Comparison of ENCODE assay signal across 24 mouse cellular contexts in genomic region chr11:115166776-115167175, GRCm38 (mm10). TPM values are rescaled to one million over a fixed set of nuclear protein-coding genes. Genes with fewer than 3 reads are reported as not detected.
DNase-seq lines count a peak whose midpoint lies in the region; ATAC-seq and TF ChIP-seq lines count a peak whose summit lies in the region.
"Had no signal": no experiment of that assay in that cellular context is flagged by ENCODE, and none has a peak within 500 bp of the region (broad histone marks: within the 10 kb centered on the region; RNA-seq: fewer than 3 reads in every experiment).

No protein-coding gene starts in this region.

- no peak overlapping the region for H3K4me2 ChIP-seq in midbrain, embryonic 11.5 days
- H3K4me2 ChIP-seq in midbrain, embryonic 15.5 days, result no peak overlapping the region
- peak overlapping the region; percentile 94; the same call in 1 of the 2 replicates for H3K4me2 ChIP-seq in liver, embryonic 15.5 days
- H3K4me2 ChIP-seq: embryonic facial prominence, embryonic 15.5 days; heart, embryonic 15.5 days; midbrain, embryonic 12.5 days had no signal

- no peak overlapping the region for H3K4me3 ChIP-seq in gastrocnemius, adult 2 months
- no peak overlapping the region for H3K4me3 ChIP-seq in midbrain, embryonic 11.5 days (ENCODE audit: low read depth, low read length)
- no peak overlapping the region for H3K4me3 ChIP-seq in midbrain, embryonic 15.5 days
- H3K4me3 ChIP-seq in liver, embryonic 15.5 days (replicated peaks), result no peak overlapping the region
- no peak overlapping the region for H3K4me3 ChIP-seq in forebrain, embryonic 10.5 days
- H3K4me3 ChIP-seq: embryonic facial prominence, embryonic 15.5 days; heart, embryonic 15.5 days; midbrain, embryonic 12.5 days; neural tube, embryonic 12.5 days had no signal

- H3K4me1 ChIP-seq in midbrain, embryonic 11.5 days (ENCODE audit: control insufficient read depth, insufficient read depth, low read length), result peaks cover 22% of the 10 kb centered on the region
- peaks cover 27% of the 10 kb centered on the region for H3K4me1 ChIP-seq in midbrain, embryonic 15.5 days
- H3K4me1 ChIP-seq in liver, embryonic 15.5 days (replicated peaks), result peaks cover 74% of the 10 kb centered on the region
- H3K4me1 ChIP-seq in forebrain, embryonic 10.5 days, result peaks cover 51% of the 10 kb centered on the region

- TF ChIP-seq CTCF in gastrocnemius, adult 2 months (IDR thresholded peaks at IDR 0.05), result no peak

- DNase-seq in gastrocnemius, adult 2 months, result peak; percentile 6
- DNase-seq in gastrocnemius, postnatal 10 days, result no peak
- DNase-seq in midbrain, embryonic 11.5 days (ENCODE audit: low spot score, missing footprints), result peak; percentile 53
- DNase-seq in urinary bladder, postnatal 14 days (ENCODE audit: low spot score), result no peak
- DNase-seq in forebrain, embryonic 10.5 days (ENCODE audit: extremely low spot score, low spot score), result no peak
- DNase-seq: adrenal gland, postnatal 10 days; cerebellum, adult 8-10 months; gastrocnemius, postnatal 36 days; heart, postnatal 4 days; kidney, adult 18-20 months; lung, adult 18-20 months; lung, postnatal 10 days; retina, postnatal 1 day; thymus, postnatal 25 days had no signal

- peaks cover 16% of the 10 kb centered on the region for H3K27me3 ChIP-seq in midbrain, embryonic 11.5 days (ENCODE audit: control insufficient read depth, insufficient read depth, low read length)
- H3K27me3 ChIP-seq in midbrain, embryonic 15.5 days (replicated peaks), result peaks cover 42% of the 10 kb centered on the region
- H3K27me3 ChIP-seq in liver, embryonic 15.5 days, result peaks cover 24% of the 10 kb centered on the region
- H3K27me3 ChIP-seq in forebrain, embryonic 10.5 days (ENCODE audit: poor library complexity, severe bottlenecking), result peaks cover 48% of the 10 kb centered on the region

- H3K36me3 ChIP-seq in midbrain, embryonic 11.5 days (ENCODE audit: control insufficient read depth, insufficient read depth, low read length), result no peaks in the 10 kb centered on the region
- no peaks in the 10 kb centered on the region for H3K36me3 ChIP-seq in midbrain, embryonic 15.5 days (replicated peaks)
- H3K36me3 ChIP-seq in liver, embryonic 15.5 days (replicated peaks), result peaks cover 6% of the 10 kb centered on the region; the same call in 1 of the 2 replicates
- H3K36me3 ChIP-seq in forebrain, embryonic 10.5 days (replicated peaks), result no peaks in the 10 kb centered on the region
- H3K36me3 ChIP-seq: embryonic facial prominence, embryonic 15.5 days; heart, embryonic 15.5 days; hindbrain, embryonic 15.5 days; midbrain, embryonic 12.5 days; neural tube, embryonic 12.5 days had no signal

- no peak overlapping the region for H3K9ac ChIP-seq in midbrain, embryonic 11.5 days (ENCODE audit: low read length)
- H3K9ac ChIP-seq in midbrain, embryonic 15.5 days, result no peak overlapping the region
- no peak overlapping the region for H3K9ac ChIP-seq in liver, embryonic 15.5 days
- H3K9ac ChIP-seq: embryonic facial prominence, embryonic 15.5 days; heart, embryonic 15.5 days; hindbrain, embryonic 15.5 days; midbrain, embryonic 12.5 days; neural tube, embryonic 12.5 days had no signal

- no peak overlapping the region for H3K27ac ChIP-seq in gastrocnemius, adult 2 months
- no peak overlapping the region for H3K27ac ChIP-seq in midbrain, embryonic 11.5 days (ENCODE audit: low read depth, low read length)
- no peak overlapping the region for H3K27ac ChIP-seq in midbrain, embryonic 15.5 days
- H3K27ac ChIP-seq in liver, embryonic 15.5 days (replicated peaks), result no peak overlapping the region
- H3K27ac ChIP-seq in forebrain, embryonic 10.5 days, result no peak overlapping the region
- H3K27ac ChIP-seq: embryonic facial prominence, embryonic 15.5 days; heart, embryonic 15.5 days; hindbrain, embryonic 15.5 days; kidney, postnatal 0 days; midbrain, embryonic 12.5 days; neural tube, embryonic 12.5 days had no signal

- 90% methylated on average over 3 of the region's 3 CpGs for WGBS in midbrain, embryonic 11.5 days
- 94% methylated on average over 3 of the region's 3 CpGs for WGBS in midbrain, embryonic 15.5 days
- 71% methylated on average over 3 of the region's 3 CpGs for WGBS in liver, embryonic 15.5 days (ENCODE audit: insufficient replicate concordance)
- 88% methylated on average over 3 of the region's 3 CpGs for WGBS in forebrain, embryonic 10.5 days

- ATAC-seq in midbrain, embryonic 11.5 days (ENCODE audit: low FRiP score), result no peak
- no peak for ATAC-seq in midbrain, embryonic 15.5 days (replicated peaks)
- no peak for ATAC-seq in liver, embryonic 15.5 days (ENCODE audit: insufficient read depth)
- ATAC-seq: forebrain, embryonic 16.5 days had no signal

- intact Hi-C loops in gastrocnemius, adult 2 months (cut with DNase I), result no loop called here

- no peaks in the 10 kb centered on the region for H3K9me3 ChIP-seq in midbrain, embryonic 11.5 days (ENCODE audit: control insufficient read depth, low read length)
- no peaks in the 10 kb centered on the region for H3K9me3 ChIP-seq in midbrain, embryonic 15.5 days
- H3K9me3 ChIP-seq in liver, embryonic 15.5 days (replicated peaks), result no peaks in the 10 kb centered on the region
- H3K9me3 ChIP-seq in forebrain, embryonic 10.5 days, result no peaks in the 10 kb centered on the region
- H3K9me3 ChIP-seq: embryonic facial prominence, embryonic 15.5 days; heart, embryonic 15.5 days; hindbrain, embryonic 15.5 days; midbrain, embryonic 12.5 days; neural tube, embryonic 12.5 days had no signal

RNA-seq across cellular contexts. Expression of gene Slc9a3r1, which starts 3.6 kb away (rescaled TPM):
- 1 to 10 TPM; 1.8 to 2.6 TPM for total RNA-seq in gastrocnemius, adult 2 months (2021)
- total RNA-seq in gastrocnemius, postnatal 10 days (2021), result 1 to 10 TPM; 6.5 to 8.3 TPM
- polyA plus RNA-seq in midbrain, embryonic 11.5 days (2014; fragmentation: Nextera tagmentation; extraction: Ambion mirVana), result 26.8 and 32.0 TPM in 2 replicates
- polyA plus RNA-seq in midbrain, embryonic 15.5 days (2015; fragmentation: Nextera tagmentation; extraction: Ambion mirVana), result 46.4 and 54.6 TPM in 2 replicates
- 76.4 and 82.1 TPM in 2 replicates for polyA plus RNA-seq in liver, embryonic 15.5 days (2015; fragmentation: Nextera tagmentation; extraction: Ambion mirVana)
- polyA plus RNA-seq in forebrain, embryonic 10.5 days (2016; fragmentation: Nextera tagmentation; extraction: Ambion mirVana), result 36.6 and 38.1 TPM in 2 replicates

RNA-seq across cellular contexts. Expression of gene Tmem104, which starts 20.5 kb away (rescaled TPM):
- 1 to 10 TPM; 7.3 to 7.4 TPM for total RNA-seq in gastrocnemius, adult 2 months (2021)
- 1 to 10 TPM; 3.9 to 6.4 TPM for total RNA-seq in gastrocnemius, postnatal 10 days (2021)
- 6.2 and 9.2 TPM in 2 replicates for polyA plus RNA-seq in midbrain, embryonic 11.5 days (2014; fragmentation: Nextera tagmentation; extraction: Ambion mirVana)
- polyA plus RNA-seq in midbrain, embryonic 15.5 days (2015; fragmentation: Nextera tagmentation; extraction: Ambion mirVana), result 12.6 and 15.3 TPM in 2 replicates
- polyA plus RNA-seq in liver, embryonic 15.5 days (2015; fragmentation: Nextera tagmentation; extraction: Ambion mirVana), result 5.1 and 6.0 TPM in 2 replicates
- 8.7 and 8.8 TPM in 2 replicates for polyA plus RNA-seq in forebrain, embryonic 10.5 days (2016; fragmentation: Nextera tagmentation; extraction: Ambion mirVana)

RNA-seq across cellular contexts. Expression of gene Nat9, which starts 20.9 kb away (rescaled TPM):
- 10 to 100 TPM; 12.7 to 16.3 TPM for total RNA-seq in gastrocnemius, adult 2 months (2021)
- total RNA-seq in gastrocnemius, postnatal 10 days (2021), result 10 to 100 TPM; 13.7 to 14.8 TPM
- 17.7 and 19.2 TPM in 2 replicates for polyA plus RNA-seq in midbrain, embryonic 11.5 days (2014; fragmentation: Nextera tagmentation; extraction: Ambion mirVana)
- 22.5 and 25.5 TPM in 2 replicates for polyA plus RNA-seq in midbrain, embryonic 15.5 days (2015; fragmentation: Nextera tagmentation; extraction: Ambion mirVana)
- polyA plus RNA-seq in liver, embryonic 15.5 days (2015; fragmentation: Nextera tagmentation; extraction: Ambion mirVana), result 9.9 and 11.6 TPM in 2 replicates
- polyA plus RNA-seq in forebrain, embryonic 10.5 days (2016; fragmentation: Nextera tagmentation; extraction: Ambion mirVana), result 16.9 and 20.6 TPM in 2 replicates

RNA-seq across cellular contexts. Expression of gene Cd300lf, which starts 33.0 kb away (rescaled TPM):
- total RNA-seq in gastrocnemius, adult 2 months (2021), result under 1 TPM in 1 of 2 experiments, not detected in 1; 0.31 TPM
- under 1 TPM in 1 of 2 experiments, not detected in 1; 0.34 TPM for total RNA-seq in gastrocnemius, postnatal 10 days (2021)
- polyA plus RNA-seq in midbrain, embryonic 11.5 days (2014; fragmentation: Nextera tagmentation; extraction: Ambion mirVana), result not detected in 2 replicates
- 0.20 and 0.27 TPM in 2 replicates for polyA plus RNA-seq in midbrain, embryonic 15.5 days (2015; fragmentation: Nextera tagmentation; extraction: Ambion mirVana)
- polyA plus RNA-seq in liver, embryonic 15.5 days (2015; fragmentation: Nextera tagmentation; extraction: Ambion mirVana), result 4.5 and 4.8 TPM in 2 replicates
- polyA plus RNA-seq in forebrain, embryonic 10.5 days (2016; fragmentation: Nextera tagmentation; extraction: Ambion mirVana), result 0.09 and 0.10 TPM in 2 replicates
- total RNA-seq: common myeloid progenitor, adult 5-6 weeks; gastrocnemius, postnatal 36 days had no signal
- polyA plus RNA-seq: neural tube, embryonic 12.5 days had no signal

Comparison
In these comparisons a context has a peak if more than half of its experiments do, and no peak if none do; other contexts are left out.
1. DNase-seq: peak in gastrocnemius, adult 2 months (single experiment) and midbrain, embryonic 11.5 days (single experiment); none in gastrocnemius, postnatal 10 days (single experiment), urinary bladder, postnatal 14 days (single experiment) and forebrain, embryonic 10.5 days (single experiment).